Mouse (Mus musculus): ENCODE results near the gene 4930432K21Rik.

4930432K21Rik gene

DNA sequence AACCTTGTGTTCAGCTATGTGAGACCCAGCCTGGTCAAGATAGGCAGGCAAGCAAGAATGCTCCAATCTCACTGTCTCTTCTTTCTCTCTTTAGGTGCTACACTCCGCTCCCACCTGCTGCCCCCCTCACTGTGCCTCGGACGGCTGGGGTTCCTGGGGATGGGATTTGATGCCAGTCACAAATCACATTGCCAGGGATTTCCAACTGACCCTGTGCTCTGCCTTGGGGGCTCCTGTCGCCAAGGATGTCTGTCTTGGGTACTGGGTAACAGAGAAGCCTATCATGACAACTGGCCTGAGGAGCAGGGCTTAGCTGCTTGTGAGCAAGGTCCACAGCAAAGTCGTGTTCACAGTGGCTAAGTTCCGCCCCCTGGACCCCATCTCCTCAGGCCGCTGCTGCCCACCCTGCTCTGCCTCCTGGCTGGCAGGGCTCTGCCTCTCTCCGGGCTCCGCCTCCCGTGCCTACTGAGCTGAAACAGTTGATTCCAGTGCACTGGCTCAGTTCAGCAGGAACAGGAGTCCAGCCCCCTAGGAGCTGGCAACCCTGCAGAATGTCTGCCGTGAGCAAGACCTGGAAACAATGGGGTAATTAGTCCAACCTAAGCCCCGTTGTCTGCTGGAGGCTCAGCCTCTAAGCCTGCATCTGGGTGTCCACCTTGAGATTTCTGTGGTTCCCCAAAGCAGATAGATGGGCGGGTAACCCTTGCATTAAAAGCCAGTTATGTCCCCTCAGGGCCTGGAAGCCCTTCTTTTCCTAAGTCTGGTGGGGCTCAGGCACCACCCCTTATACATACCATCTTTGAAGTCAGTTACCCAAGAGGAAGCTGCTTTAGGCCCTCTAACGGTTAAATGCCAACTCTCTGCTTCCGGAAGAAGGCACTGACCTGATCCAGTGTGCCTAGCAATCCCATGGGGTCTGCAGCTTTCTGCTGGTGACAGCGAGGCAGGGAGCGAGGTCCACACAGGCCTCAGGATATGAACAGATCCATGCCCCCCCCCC, 60.9 kb downstream of the 4930432K21Rik start:
- DNase-seq (ENCODE audit: low spot score in 2 of 2) = no peak

DNA sequence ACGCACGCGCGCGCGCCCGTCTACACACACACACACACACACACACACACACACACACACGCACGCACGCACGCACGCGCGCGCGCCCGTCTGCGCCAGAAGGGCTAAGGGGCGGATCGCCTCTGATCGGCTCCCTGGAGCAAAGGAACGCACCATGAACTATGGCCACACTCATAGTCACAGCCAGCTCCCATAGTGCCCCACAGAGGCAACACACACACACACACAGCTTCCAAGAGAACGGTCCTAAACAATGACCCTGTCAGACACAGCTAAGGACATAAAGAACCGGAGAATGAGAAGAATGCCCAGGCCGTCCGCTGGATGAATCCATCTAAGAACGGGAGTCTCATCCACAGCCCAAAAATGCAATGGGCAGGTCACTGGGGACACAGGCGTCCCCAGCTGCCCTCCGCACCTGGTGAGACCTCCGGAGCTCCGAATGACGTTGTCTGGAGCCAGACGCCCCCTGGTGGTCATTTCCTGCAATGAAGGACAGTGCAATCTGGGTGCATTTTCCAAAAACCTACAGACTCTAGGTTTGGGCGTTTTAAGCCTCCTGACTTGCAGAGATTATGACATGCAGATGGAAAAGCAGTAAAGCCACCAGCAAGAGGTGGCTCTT, 62.5 kb downstream of the 4930432K21Rik start:
- peak; percentile 88 to 89 for DNase-seq (ENCODE audit: low spot score in 2 of 2)

DNA sequence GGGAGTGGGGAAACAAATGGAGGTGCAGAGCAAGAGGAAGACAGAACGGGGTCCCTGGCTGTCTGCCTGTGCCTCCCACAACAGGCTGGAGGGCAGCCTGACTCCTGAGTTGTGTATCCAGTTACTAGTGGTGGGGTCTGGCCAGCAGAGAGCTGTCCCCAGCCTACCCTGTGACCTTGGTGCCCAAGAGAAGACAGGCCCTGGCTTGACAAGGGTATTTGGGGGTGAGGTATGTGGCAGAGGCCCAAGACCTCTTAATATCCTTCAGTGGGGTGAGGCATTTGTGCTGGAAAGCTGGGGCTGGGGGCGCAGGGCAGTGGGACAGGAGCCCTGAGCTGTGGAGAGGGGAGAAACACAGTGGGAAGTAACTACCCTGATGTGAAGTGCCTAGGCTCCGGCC, 63.4 kb downstream of the 4930432K21Rik start:
- no peak for DNase-seq (ENCODE audit: low spot score in 2 of 2)

- DNase-seq (ENCODE audit: low spot score in 2 of 2) = no peak
Observed at GRCm38 (mm10) chr8:84211881-84212563, 64.2 kb downstream of the 4930432K21Rik start.

DNA sequence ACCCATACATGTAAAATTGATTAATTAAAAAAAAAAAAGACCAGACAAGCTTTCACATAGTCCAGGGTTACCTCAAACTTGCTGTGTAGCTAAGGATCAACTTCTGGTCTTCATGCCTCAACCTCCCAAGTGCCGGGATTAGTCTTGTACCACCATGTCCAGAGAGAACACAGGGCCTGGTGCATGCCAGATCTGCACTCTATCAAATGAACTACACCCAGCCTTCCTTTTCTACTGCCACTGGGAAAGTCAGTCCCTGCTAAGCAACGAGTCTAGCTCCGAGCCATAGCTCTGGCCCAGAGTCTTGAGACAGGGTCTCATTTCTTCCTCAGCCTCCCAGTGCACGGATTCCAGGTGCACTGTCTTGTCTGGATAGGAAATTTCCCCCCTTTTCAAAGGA, 65.5 kb downstream of the 4930432K21Rik start:
- no peak for DNase-seq (ENCODE audit: low spot score in 2 of 2)

GRCm38 (mm10) chr8:84217206-84217605, 69.4 kb downstream of the 4930432K21Rik start:
- no peak for DNase-seq (ENCODE audit: low spot score in 2 of 2)

DNA sequence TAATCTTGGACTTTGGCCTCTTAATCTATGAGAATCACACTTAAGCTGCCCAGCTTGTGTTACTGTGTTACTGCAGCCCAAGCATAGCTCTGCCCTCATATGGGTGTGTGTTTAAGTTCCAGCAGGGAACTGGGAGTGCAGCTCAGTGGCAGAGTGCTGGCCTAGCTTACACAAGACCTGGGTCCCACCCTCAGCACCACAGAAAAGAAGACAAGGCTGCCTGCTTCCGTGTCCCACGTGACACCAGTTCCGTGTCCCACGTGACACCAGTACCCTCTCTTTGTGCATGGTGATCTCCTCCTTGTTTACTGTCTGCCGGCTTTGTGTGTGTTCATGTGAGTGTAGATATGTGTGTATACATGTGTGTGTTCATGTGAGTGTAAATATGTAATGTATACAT, 70.3 kb downstream of the 4930432K21Rik start:
- no peak for DNase-seq (ENCODE audit: low spot score in 2 of 2)

DNA sequence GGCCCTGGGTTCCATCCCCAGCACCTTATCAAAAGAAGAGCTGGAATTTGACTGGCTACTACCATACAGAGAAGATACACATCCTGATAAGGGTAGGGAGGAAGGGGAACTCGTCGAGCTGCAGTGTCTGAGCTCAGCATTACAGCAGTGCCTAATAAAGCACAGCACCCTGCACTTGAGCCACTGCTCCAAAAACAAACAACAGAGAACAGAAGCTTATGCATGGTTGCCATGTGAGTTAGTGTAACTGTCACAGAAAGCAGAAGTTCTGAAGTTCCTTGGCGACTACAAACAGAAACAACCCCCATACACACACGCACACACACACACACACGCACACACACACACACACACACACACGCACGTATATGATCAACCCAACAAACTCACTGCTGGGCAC, 72.3 kb downstream of the 4930432K21Rik start:
- no peak for DNase-seq (ENCODE audit: low spot score in 2 of 2)

Measured in right cerebral cortex, adult 2 months (tissue).